Mouse (Mus musculus) brain, embryonic 14.5 days (tissue): ENCODE data around the gene 3110082I17Rik.

Experiments used
- CTCF ChIP-seq: fragments of 200-500 bp; IDR thresholded peaks from 2 replicates; pipeline ENCODE4 v1.5.1; 2012; ENCODE audit warnings: inconsistent platforms, mild to moderate bottlenecking, moderate library complexity, borderline replicate concordance; ENCODE audit not compliant: insufficient read depth, insufficient read length; ENCODE audit errors: extremely low read depth
- POLR2A ChIP-seq: fragments of 200-500 bp; IDR thresholded peaks from 2 replicates; pipeline ENCODE4 v1.6.1; 2012; ENCODE audit warnings: mild to moderate bottlenecking, inconsistent platforms, borderline replicate concordance; ENCODE audit not compliant: poor library complexity, insufficient read depth, insufficient read length, severe bottlenecking; ENCODE audit errors: extremely low read depth

- TF ChIP-seq CTCF (no peak), POLR2A (no peak)
These were observed 21.9 kb downstream of the 3110082I17Rik start for GRCm38 (mm10) chr5:139438440-139438839.
